Mouse (Mus musculus): Measurements from ENCODE around the gene Thsd7a. TPM values are rescaled to one million over a fixed set of nuclear protein-coding genes. Genes with fewer than 3 reads are reported as not detected.

The Thsd7a gene
- total RNA-seq (2021), result 10 to 100 TPM; 42.9 to 43.3 TPM
- long read RNA-seq, experiment 1, partial matches to known transcripts, result 0 of 2 reads
- long read RNA-seq, experiment 1, other reads (novel, unspliced or antisense), result 2 of 2 reads
- long read RNA-seq, experiment 2, partial matches to known transcripts, result 2 of 5 reads
- long read RNA-seq, experiment 2, other reads (novel, unspliced or antisense), result 3 of 5 reads

DNA sequence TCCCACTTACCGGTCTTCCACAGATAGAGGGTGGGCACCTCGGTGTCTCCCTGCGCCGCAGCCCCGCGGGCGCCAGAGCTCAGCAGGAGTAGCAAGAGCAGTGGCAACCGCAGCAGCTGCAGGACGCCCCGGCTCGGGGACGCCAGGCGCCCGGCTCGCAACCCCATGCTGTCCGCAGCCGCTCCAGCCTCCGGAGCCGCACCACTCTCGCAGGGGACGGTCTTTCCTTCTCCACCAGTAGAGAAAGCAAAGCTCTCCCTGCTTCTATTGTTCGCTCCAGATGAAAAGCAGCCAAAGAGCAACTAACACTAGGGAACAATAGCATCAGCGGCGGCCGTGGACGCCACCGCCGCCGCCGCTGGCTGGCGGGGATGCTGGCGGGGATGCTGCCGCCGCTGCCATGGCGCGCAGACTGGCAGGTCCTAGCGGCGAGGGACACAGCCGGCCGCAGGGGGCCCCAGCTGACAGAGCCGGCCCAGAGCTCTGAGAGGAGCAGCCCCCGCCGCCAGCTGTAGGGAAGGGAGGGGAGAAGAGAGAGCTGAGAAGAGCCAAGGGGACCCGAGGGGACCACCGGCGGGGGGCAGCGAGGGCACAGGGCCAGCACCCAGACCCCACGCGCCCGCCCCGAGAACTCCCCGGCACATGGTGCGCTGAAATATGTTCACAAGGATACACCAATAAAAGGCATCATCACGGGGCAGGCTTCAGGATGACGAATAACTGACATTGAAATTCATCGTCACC lies at the start of gene Thsd7a:
Thsd7a (minus strand) TSS at position 624 of the 744 bp plus-strand sequence.
- H3K4me3 ChIP-seq, result peak within 1 kb of the TSS; percentile 64
- TF ChIP-seq CTCF (conservative IDR thresholded peaks at IDR 0.05), result peak; percentile 54
- H3K27ac ChIP-seq, result peak within 1 kb of the TSS; percentile 95
- peak; percentile 39 to 57 for DNase-seq (ENCODE audit: low spot score in 2 of 2)

DNA sequence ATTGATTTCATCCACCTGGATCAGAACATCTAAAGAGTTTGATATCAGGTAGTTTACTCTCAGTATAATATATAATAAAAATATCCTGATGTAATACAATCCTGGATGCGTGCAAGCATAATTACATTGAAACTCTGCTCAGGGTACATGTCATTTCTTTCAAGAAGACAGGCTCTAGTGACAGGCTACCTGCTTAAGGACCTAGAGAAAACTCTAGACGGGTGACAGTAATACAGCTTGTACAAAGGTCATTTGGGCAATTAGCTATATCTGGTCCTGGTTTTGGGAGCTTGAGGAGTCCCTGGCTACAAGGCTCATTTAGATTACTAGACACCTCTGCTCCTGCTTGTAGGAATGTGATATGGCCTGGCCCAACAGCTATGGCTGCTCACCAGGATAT lies 37.9 kb upstream of the Thsd7a start:
- DNase-seq (ENCODE audit: low spot score in 2 of 2), result no peak
- H3K27ac ChIP-seq, result no peak overlapping the region
- no peak for TF ChIP-seq CTCF (conservative IDR thresholded peaks at IDR 0.05)
- H3K4me3 ChIP-seq, result no peak overlapping the region

DNA sequence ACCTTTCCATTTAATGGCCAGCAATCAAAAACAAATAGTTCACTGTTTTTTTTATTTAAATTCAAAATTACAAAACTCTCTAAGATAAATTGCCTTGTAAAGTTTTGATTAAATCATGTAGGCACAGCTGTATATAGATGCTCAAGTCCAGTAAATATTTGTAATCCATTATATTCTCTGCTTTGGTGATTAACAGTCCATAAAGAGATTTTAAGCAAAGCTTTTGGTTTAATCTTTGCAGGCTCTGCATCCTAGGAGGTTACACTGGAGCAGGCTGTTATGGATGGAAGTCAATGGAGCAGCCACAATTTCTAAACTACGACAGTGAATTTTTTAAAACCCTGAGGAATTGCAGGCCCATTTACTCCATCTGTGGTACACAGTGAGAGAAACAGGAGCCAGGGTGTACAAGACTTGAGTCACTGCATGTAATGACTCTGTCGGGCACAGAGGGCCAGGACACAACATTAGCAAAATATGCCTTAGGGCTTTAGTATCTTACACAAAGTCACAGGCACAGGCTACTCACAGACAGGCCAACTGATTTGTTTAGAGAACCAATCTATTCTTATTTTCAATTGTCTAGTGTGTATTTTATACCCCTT lies 37.3 kb upstream of the Thsd7a start:
- no peak for TF ChIP-seq CTCF (conservative IDR thresholded peaks at IDR 0.05)
- no peak overlapping the region for H3K27ac ChIP-seq
- DNase-seq (ENCODE audit: low spot score in 2 of 2), result no peak
- no peak overlapping the region for H3K4me3 ChIP-seq

DNA sequence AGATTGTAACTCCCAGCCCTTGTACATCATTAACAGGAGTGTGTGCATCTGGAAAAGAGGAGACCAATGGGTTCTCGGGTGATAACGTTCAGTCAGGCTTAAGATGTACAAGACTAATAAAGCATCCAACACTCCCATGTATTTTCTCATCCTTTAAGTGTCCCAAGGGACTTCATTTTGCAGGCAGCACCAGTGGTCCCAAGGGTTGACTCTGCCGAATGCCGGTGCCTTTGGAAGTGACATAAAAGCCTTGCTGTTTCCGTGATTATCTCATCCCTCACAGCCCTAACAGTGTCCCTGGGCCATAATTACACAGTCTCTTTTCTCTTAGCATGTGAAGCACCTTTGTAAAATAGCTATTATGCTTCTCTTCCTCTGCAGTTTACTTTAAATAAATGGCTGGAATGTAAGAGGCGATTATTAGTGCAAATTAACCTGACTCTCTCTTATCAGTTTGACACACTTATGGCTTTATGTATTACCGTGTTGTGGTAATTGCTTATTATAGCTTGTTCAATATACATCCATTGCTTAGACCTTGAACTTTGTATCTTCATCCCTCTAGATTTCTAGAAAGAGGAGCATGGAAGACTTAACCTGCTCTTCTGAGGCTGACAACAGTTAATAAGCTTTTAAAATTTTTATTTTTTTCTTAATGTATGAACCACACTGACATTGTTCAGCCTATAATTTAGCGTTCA lies 35.9 kb upstream of the Thsd7a start:
- no peak for DNase-seq (ENCODE audit: low spot score in 2 of 2)
- no peak for TF ChIP-seq CTCF (conservative IDR thresholded peaks at IDR 0.05)
- H3K27ac ChIP-seq, result no peak overlapping the region
- no peak overlapping the region for H3K4me3 ChIP-seq

DNA sequence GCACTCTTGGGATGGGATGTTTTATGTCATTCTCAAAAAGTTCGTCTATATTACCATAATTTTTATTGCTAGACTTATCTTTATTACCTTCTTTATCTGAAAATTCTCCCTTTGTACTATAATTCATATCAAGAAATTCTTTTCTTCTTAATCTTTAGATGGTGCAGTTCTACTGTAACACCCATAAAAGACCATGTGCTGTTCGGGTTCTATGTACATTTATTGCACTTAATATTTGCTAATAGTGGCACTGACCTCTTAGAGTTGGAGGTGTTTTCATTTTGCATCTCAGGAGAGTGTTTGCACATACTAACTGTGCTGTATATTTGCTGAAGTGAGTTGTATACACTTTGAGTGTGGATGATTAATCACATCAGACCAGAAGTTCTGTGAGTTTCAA lies 23.6 kb upstream of the Thsd7a start:
- H3K27ac ChIP-seq, result no peak overlapping the region
- no peak overlapping the region for H3K4me3 ChIP-seq
- DNase-seq (ENCODE audit: low spot score in 2 of 2), result no peak
- no peak for TF ChIP-seq CTCF (conservative IDR thresholded peaks at IDR 0.05)

DNA sequence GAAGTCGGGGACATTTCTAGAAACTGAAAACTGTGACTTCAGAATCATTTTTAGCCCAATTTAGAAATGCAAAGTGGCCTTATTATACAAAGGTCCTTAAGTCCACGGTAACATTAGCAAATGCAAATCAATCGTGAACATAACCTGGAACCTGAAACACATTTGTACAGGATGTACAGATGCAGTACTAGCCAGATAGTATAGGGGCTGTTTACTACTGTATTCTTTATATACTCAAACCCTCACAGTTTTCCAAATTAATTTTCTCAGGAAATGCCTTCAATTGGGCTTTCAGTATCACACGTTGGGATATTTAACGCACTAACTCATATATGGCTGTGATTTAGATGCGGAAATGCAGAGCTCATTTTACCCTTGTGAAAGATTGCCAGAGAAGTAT lies 16.0 kb upstream of the Thsd7a start:
- H3K4me3 ChIP-seq, result no peak overlapping the region
- no peak for DNase-seq (ENCODE audit: low spot score in 2 of 2)
- TF ChIP-seq CTCF (conservative IDR thresholded peaks at IDR 0.05), result no peak
- H3K27ac ChIP-seq, result no peak overlapping the region

DNA sequence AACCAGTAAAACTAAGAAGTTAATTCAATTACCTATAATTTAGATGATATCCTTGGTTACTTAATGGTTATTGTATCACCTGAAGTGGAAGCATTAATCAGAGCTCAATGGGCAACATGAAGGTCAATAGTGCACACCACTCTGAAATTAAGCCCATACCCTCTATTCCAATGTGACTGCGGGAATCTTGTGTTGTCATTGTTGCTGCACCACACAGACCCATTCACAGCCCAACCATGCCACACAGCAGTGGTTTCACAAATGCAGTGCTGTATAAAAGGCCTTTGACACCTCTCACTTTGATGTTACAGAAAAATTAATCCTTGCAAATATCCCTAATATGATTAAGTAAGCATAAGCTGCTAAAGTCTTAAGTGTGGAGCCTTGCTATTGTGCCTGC lies 15.4 kb upstream of the Thsd7a start:
- H3K4me3 ChIP-seq, result no peak overlapping the region
- no peak for DNase-seq (ENCODE audit: low spot score in 2 of 2)
- no peak overlapping the region for H3K27ac ChIP-seq
- TF ChIP-seq CTCF (conservative IDR thresholded peaks at IDR 0.05), result no peak

DNA sequence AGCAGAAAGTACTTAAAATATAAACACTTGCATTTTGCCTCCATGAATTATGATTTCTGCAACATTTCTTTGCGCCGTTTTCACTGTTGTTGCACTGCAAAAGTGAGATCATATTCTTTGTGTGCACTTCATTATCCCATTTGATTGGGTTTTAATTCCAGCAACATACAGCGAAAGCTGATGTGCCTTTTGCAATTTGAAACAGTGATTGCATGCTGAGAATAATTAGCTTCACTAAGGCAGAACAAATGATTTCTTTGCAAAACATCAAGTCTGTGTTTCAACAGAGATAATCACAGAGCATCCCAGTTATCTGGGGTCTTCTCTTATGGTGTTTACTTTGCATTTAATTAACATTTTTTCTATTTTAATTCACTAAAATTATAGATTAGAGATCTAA lies 14.6 kb upstream of the Thsd7a start:
- DNase-seq (ENCODE audit: low spot score in 2 of 2), result no peak
- Histone ChIP-seq H3K27ac (no peak overlapping the region), H3K4me3 (no peak overlapping the region)
- no peak for TF ChIP-seq CTCF (conservative IDR thresholded peaks at IDR 0.05)

DNA sequence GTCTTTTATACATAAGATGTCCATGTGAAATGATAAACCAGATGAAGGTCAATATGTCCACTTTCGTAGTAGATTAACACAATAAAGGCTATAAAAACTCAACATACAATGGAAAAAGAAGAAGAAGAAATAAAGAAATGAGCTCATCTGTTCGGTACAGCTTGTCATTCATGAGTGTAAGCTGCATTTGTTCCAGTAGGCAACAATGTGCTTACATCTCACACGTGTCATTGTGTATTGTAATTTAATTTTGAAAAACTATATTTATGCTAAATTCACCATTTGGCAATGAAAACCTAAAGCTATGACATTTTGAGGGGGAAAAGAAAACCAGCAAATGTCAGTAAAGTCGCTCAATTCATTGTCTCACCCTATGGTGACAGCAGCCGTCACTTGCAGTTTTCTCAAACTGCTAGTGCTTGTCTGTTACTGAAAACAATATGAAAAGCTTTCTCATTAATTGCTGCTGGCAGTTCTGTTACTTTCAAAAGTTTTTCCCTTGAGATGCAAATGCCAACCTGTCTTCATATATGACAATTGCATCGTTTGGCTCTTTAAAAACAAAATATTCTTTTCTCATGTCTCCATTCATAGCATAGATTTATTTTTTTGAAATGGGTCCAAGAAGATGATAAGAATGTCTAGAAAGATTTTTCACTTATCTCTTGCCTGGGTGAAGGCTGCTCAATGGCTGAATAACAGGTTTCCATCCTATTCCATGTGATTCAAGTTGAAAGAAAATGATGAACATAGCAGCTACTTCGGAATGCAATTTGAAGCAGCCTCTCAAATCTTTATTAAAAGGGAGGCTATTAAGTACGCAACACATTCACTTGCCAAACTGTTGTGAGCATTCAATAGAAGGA lies 10.4 kb upstream of the Thsd7a start:
- H3K4me3 ChIP-seq, result no peak overlapping the region
- TF ChIP-seq CTCF (conservative IDR thresholded peaks at IDR 0.05), result no peak
- no peak overlapping the region for H3K27ac ChIP-seq
- DNase-seq (ENCODE audit: low spot score in 2 of 2), result no peak

DNA sequence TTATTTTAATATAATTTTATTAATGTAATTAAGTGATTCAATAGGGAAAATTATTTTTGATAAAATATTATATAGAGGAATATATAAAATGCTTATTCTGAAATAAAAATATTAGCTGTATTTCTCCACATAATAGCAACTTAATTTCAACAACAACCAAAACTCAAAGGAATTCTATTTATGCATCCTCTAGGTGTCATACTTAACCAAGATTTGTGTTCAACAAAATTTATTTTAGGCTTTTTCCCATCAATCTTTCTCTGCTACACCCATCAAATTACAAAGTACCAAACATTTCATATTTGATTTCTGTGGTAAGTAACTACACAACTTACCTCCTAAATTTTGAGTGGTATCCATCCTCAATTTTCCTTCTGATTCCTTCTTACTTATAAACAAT lies 3.1 kb upstream of the Thsd7a start:
- peak; percentile 72 for TF ChIP-seq CTCF (conservative IDR thresholded peaks at IDR 0.05)
- DNase-seq (ENCODE audit: low spot score in 2 of 2), result no peak
- H3K27ac ChIP-seq, result no peak overlapping the region
- H3K4me3 ChIP-seq, result no peak overlapping the region

DNA sequence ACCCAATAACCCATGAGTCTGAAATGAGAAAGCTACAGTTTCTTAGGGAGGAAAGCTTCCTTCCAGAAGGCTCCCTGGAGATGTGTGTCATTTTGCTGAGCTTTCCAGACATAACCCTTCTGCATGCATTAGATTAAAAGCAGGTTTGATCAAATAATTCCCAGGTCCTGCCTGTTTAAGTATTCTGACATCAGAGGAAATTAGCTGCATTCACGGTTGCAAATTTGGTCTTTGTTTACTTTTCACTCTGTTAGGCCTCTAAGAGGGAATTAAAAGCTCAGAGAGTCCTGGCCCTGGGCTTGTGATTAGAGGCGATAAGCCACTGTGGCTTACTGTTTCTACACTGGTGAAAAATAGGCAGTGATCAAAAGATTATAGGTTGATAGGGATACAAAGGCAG lies 1.2 kb upstream of the Thsd7a start:
- no peak overlapping the region for H3K4me3 ChIP-seq
- no peak for TF ChIP-seq CTCF (conservative IDR thresholded peaks at IDR 0.05)
- no peak for DNase-seq (ENCODE audit: low spot score in 2 of 2)
- peak overlapping the region; percentile 95; the same call in 1 of the 2 replicates for H3K27ac ChIP-seq

DNA sequence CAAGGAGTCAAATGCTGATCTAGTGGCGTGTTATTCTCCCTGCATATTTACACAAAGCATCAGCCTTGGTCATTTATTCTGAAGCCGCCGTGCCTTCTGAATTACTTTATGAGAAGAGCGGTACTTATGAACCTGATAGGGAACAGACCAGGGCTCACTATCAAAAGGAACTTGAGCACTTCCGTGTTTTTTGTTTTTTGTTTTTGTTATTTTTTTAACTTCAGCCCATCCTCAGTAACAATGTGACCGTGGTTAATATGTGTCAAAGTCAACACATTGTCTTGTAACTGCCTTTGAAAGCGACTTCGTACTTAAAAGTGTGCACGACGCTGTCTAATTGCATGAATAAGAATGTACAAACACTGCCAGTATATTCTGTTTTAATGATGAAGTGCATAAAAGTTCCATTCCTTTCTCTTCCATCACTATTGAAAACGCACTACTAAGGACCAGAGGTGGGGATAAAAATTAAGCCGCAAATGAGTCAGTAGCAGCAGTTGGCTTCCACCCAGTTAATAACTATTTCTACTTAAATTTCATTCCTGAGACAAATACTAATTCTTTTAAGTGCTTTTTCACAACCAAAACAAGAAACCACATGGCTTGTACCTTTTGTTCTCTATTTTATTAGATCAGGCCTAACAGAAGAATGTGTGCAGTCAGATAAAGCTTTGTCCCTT lies 461 bp upstream of the Thsd7a start:
- peak overlapping the region; percentile 95 for H3K27ac ChIP-seq
- H3K4me3 ChIP-seq, result peak overlapping the region; percentile 64
- no peak for DNase-seq (ENCODE audit: low spot score in 2 of 2)
- TF ChIP-seq CTCF (conservative IDR thresholded peaks at IDR 0.05), result no peak

Data from layer of hippocampus, adult 2 months (tissue).